Mouse (Mus musculus) neutrophil, adult 83 days (primary cell): ENCODE results near the gene Olfr1175-ps. TPM values are rescaled to one million over a fixed set of nuclear protein-coding genes. Genes with fewer than 3 reads are reported as not detected.

Experiments used
- total RNA-seq, 2 experiments: library from RNA; stranded (reverse); gene quantifications; one replicate each; pipeline ENCODE4 v1.2.4; 2023

The Olfr1175-ps gene
- total RNA-seq = not detected

GRCm38 (mm10) chr2:88327115-88327514, at the start of gene Olfr1175-ps:
Olfr1175-ps (minus strand) TSS chr2:88327215.

GRCm38 (mm10) chr2:88346392-88346791, 19.4 kb upstream of the Olfr1175-ps start, which contains the start of gene Olfr1177-ps:
Olfr1177-ps (minus strand) TSS chr2:88346492.

GRCm38 (mm10) chr2:88336421-88336820, 9.4 kb upstream of the Olfr1175-ps start, which contains the start of gene Olfr1176:
Olfr1176 (plus strand) TSS chr2:88336721.

GRCm38 (mm10) chr2:88315035-88315434, 12.0 kb downstream of the Olfr1175-ps start, which contains the start of gene Olfr1174-ps:
Olfr1174-ps (minus strand) TSS chr2:88315135.

GRCm38 (mm10) chr2:88279775-88280174, 47.2 kb downstream of the Olfr1175-ps start, which contains the start of gene Olfr1173:
Olfr1173 (minus strand) TSS chr2:88279875.

Other genes with a start within 250 kb of the Olfr1175-ps start
- not detected for gene Olfr1164, start 233.2 kb downstream of the Olfr1175-ps start, total RNA-seq
- not detected for gene Olfr1166, start 198.9 kb downstream of the Olfr1175-ps start, total RNA-seq
- gene Olfr1167, start 172.0 kb downstream of the Olfr1175-ps start, total RNA-seq = not detected
- gene Olfr1168, start 145.3 kb downstream of the Olfr1175-ps start, total RNA-seq = not detected
- gene Olfr1170, start 98.9 kb downstream of the Olfr1175-ps start, total RNA-seq = not detected
- gene Olfr1173, start 47.3 kb downstream of the Olfr1175-ps start, total RNA-seq = not detected
- gene Olfr1174-ps, start 12.1 kb downstream of the Olfr1175-ps start, total RNA-seq = not detected
- not detected for gene Olfr1176, start 9.5 kb upstream of the Olfr1175-ps start, total RNA-seq
- gene Olfr1177-ps, start 19.3 kb upstream of the Olfr1175-ps start, total RNA-seq = not detected
- not detected for gene Olfr1178, start 59.8 kb upstream of the Olfr1175-ps start, total RNA-seq
- gene Olfr1179, start 79.2 kb upstream of the Olfr1175-ps start, total RNA-seq = not detected
- not detected for gene Olfr1180, start 91.9 kb upstream of the Olfr1175-ps start, total RNA-seq
- gene Olfr1181, start 99.0 kb upstream of the Olfr1175-ps start, total RNA-seq = not detected
- not detected for gene Gm13757, start 121.9 kb upstream of the Olfr1175-ps start, total RNA-seq
- gene Olfr1183, start 127.7 kb upstream of the Olfr1175-ps start, total RNA-seq = not detected
- not detected for gene Olfr1184, start 156.4 kb upstream of the Olfr1175-ps start, total RNA-seq
- not detected for gene Olfr1185-ps1, start 166.1 kb upstream of the Olfr1175-ps start, total RNA-seq
- not detected for gene Olfr1186, start 191.3 kb upstream of the Olfr1175-ps start, total RNA-seq
- not detected for gene Olfr1188, start 229.7 kb upstream of the Olfr1175-ps start, total RNA-seq